Mouse (Mus musculus): Measurements from ENCODE around the gene Wdfy3. TPM values are rescaled to one million over a fixed set of nuclear protein-coding genes. Genes with fewer than 3 reads are reported as not detected.
"Not testable (repeated sequence)": the region's sequence is repeated elsewhere in the genome, so short reads cannot be mapped to it uniquely, and the experiment has no call there.

The Wdfy3 gene
- total RNA-seq, 4 experiments from 2014 or later = 111 to 138 (median 122) TPM

DNA sequence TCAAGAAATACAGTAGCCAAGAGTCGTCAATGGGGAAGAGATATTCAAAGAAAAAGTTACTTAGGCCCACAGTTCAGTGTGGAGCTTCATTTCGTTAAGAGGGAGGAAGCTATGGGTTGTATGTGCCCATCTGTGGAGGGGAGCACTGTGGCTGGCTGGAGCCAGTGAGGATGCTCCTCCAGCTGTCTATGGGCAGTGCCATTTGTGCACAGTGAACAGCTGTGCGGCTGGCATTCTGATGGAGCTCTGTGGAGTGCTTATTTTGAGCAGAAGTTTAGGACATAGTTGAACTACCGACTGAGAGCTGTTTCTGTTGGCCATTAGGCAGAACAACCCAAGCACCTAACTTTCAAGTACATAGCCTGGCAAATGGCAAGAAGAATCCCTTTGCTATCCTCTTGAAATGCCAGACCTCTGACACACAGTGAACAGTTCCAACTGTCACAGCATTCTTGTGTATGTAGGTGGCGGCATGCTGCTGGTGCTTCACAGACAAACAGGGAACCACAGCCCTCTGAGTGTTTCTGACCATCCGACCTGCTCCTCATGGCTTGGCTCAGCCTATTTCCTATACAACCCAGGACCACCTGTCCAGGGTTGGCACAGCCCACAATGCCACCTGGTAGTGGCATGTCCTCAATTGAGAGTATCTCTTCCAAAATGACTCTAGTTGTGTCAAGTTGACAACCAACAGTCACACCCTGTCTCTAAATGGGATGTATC lies 177.9 kb downstream of the Wdfy3 start:
- DNase-seq (ENCODE audit: low spot score in 2 of 2) = no peak

DNA sequence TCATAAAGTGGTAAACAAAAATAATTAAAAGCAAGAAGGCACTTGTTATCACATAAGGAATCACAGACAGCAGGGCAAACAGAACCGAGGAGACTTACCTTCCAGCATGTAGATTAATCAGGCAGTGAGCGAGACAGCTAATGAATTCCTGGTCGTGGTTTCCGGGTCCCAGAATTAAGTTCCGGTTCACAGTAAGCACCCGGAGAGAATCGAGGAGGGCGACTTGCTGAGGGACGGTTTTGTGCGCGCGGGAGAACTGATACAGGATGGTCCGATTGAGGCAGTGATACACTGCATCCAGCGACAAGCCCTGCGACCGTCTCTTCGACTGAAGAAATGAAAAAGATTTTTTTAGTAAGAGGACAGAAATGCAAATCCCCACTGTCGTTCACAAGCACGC lies 181.7 kb downstream of the Wdfy3 start:
- no peak for DNase-seq (ENCODE audit: low spot score in 2 of 2)

DNA sequence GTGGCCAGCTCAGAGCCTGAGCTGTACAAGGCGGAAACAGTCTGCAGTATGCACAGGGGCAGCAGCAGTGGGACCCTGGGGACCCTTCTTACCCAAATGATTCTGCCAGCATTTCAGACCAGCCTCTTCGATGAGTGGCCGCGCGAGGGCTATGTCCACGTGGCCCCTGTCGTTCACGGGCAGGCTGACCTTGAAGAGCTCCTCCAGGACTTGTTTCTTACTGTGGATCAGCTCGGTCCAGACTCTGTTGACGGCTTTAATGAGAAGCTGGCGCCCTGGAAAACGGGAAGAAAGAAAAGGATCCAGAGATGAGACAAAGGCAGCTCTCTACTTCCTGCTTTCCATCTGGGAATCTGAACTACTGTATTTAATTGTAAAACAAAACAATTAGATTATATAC lies 184.7 kb downstream of the Wdfy3 start:
- DNase-seq (ENCODE audit: low spot score in 2 of 2) = no peak

DNA sequence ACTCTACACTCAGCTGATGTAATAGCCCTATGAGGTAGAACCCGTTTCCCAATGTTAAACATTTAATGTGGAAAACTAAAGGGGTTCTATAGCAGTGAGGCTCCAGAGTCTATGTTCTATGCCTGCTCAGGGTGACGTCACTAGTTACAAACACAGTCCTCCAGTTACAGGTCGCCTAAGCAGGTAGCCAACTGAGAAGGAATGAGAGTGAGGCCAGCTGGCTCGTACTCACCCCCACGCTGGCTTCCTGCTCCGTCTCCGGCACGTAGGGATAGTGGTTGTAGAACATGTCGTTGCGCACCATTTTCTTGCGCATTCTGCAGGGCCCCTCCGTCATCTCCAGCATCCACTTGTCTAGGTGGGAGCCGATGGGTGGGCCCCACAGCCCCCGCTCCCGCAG lies 187.5 kb downstream of the Wdfy3 start:
- no peak for DNase-seq (ENCODE audit: low spot score in 2 of 2)

DNA sequence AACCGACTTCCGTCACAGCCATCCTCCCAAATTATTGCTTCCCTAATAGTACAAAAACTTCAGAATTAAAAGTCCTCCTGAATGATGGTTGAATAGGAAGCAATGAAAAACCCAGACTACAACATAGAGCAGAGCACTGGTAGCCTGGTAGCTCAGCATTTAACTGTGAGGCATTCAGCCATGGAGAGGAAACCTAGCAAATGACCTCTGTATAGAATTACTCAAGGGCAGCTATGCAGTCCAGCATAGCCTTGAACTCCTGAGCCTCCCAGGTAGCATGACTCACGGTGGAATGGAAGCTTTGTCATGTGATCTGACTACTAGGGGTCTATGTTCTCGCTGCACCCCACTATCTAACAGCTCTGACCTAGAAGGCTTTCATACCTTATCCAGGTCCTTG lies 189.8 kb downstream of the Wdfy3 start:
- no peak for DNase-seq (ENCODE audit: low spot score in 2 of 2)

DNA sequence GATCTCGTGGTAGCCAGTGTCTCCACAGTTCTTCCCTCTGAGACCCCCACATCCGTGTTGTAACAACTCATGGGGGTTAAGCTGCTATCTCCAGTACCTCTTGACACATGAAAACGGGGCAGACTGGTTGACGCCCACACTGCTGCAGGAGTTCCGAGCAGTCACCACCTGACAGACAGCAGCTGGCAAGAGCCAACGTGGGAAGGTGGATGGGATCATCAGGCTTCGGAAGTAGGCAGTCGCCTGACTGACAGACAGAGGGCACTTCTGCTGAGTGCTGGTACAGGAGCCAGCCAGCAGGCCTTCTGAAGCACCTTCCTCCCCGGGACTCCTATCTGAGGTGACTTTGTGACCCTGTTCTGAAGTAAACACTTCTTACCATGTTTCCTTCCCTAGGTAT lies 191.3 kb downstream of the Wdfy3 start:
- DNase-seq (ENCODE audit: low spot score in 2 of 2) = no peak

DNA sequence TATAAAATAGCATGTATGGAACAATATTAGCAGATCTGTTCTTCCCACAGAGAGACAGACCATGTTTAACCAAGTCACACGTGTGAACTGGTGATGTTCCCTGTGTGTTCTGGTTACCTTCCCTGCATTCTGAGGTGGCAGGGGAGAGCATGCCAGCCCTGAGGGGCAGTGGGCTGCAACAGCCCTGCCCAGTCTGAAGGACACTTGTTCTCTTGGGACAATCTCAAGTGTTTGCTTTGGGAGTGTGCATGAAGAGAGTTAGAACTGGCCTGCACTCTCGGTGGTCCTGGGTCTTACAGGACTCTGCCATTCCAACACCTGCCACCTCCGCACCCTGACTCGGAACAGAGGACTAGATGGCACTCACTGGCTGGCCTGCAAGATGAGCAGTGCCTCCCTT lies 193.5 kb downstream of the Wdfy3 start:
- DNase-seq (ENCODE audit: low spot score in 2 of 2) = no peak

DNA sequence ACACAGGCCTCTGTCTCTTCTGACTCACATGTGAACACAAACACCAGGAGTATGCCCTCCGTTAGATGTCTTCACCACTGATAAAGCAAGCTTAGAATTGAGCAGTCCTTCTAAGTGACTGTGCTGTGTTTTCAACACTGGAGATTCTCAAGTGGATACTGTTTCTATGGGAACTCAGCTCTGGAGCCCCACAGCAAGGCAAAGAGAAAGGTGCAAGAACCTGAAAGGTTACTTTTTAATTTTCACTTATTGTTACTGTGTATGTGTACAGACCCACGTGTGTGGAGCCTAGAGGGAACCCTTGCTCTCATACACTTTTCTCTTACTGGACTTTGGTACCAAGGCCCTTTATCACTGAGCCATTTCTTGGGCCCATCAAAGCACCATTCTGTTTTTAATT lies 203.0 kb downstream of the Wdfy3 start:
- DNase-seq (ENCODE audit: low spot score in 2 of 2) = no peak

DNA sequence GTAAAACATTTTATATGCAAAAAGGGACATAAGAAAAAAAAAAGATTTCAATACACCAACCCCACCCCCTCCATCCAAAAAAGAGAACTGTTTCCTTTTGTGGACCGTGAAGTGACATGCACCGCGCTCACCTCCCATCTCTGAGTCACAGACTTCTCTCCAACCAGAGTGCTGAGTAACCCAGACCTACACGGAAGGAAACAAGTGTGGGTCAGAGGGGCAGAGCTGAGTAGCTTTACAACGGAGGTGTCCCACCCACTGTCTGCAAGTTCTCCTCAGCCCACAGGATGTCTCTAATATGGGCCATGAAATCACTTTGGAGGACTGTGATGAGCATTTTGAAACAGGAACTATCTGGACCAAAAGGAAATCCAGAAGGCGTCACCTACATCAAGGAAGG lies 205.8 kb downstream of the Wdfy3 start:
- no peak for DNase-seq (ENCODE audit: low spot score in 2 of 2)

DNA sequence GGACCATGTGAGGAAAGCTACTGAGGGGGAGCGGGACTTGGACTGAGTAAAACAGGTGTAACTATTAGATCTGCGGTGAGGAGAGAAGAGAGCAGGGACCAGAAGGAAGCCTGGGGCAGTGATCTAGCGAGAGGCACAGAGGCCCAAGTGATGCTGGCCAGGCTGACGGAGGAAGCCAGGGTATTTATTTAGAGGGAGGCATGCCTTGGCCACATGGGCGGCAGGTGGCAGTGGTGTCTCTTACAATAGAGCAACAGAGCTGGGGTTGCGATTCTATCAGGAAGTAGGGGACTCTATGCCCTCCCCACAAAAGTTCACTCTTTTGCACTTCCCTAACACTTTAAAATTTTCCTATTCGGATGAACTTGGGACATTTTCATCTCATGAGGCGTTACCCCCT lies 207.1 kb downstream of the Wdfy3 start:
- no peak for DNase-seq (ENCODE audit: low spot score in 2 of 2)

DNA sequence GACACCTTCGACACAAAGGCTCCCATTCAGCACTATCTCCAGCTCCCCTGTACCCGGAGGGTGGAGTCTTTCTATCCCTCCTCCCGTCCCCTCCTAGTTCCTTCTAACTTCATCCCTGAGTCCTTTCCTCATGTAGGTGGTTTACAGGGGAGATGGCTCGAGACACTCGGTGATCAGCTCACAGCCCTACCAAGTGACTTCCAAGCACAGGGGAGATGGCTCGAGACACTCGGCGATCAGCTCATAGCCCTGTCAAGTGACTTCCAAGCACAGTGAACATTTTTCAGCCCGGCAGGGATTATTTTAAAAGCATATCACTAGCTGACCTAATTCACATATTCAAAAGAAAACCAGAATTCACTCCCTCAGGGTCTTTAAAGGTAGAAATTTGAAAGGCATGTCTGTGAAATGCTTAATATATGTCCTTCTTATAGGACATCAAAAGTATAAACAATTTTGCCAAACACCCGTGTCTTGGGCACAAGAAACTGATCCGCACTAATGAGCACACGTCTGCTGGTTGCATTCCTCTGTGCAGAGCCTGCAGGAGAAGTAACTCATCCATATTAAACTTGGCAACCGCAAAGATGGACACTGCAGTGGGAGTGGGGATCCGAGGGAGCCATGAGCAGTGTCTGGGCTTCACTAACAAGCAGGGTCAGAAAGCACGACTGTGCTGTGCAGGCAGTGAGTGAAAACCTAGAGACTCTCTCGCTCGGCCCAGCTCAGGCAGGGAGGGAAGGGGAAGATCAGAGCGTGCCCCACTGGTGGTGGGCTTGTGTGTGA lies 207.7 kb downstream of the Wdfy3 start:
- DNase-seq (ENCODE audit: low spot score in 2 of 2) = no peak

DNA sequence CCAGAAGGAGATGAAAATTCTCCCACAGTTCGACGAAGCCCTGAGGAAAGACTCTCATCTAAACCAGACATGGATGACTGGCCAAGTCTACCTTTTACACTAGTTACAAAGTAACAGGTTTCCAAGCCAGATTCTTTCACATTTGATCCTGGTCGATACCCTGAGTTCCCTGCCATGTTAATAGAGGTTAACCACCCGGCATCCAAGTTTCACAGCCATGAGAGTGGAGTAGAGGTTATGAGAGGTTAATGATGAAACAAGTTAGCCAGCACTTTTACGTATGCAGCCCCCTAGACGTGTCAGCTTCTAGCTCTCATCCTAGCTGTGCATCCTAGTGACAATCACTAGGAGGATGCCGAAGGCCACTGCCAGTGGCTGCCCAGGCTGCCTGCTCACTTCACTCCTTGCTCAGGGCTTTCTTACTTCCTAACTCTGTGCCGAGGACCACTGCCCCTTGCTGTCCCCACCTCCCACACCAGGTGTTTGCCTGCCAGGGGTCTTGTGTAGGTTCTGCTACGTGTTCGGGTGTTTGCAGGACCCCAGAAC lies 210.8 kb downstream of the Wdfy3 start:
- DNase-seq (ENCODE audit: low spot score in 2 of 2) = no peak

DNA sequence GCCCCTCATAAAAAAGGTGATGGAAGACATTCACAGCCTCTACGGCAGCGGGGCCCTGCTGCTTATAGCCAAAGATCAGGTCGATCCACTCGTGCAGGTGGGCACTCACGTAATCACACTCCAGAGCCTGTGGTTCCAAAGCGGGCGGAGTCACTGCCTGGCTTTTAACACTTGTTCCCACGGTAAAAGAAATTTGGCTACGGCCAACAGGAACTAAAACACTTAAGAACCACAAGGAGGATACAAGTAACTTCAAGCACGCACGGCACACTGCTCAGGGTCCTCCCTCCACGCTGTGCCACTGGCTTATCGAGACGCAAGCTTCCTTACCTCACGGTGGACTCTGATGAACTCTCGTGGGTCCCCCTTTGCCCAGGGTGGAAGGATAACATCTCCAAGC lies 214.2 kb downstream of the Wdfy3 start:
- no peak for DNase-seq (ENCODE audit: low spot score in 2 of 2)

DNA sequence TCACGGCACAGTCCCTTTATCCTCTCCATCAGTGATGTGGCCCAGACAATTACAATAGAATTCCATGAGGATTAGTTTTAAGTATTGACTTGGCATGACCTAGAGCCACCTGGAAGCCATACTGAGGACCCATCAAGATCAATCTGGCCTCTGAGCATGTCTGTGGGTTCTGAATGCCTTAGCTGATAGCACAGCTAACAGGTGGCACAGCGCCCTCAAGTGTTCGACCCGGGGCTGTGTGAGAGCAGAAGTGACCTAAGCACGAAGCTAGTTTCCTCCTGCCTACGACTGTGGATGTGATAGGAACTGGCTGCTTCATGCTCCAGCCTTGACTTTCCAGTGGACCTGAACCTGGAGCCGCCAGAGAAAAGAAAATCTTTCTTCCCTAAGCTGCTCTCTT lies 215.1 kb downstream of the Wdfy3 start:
- DNase-seq (ENCODE audit: low spot score in 2 of 2) = no peak

DNA sequence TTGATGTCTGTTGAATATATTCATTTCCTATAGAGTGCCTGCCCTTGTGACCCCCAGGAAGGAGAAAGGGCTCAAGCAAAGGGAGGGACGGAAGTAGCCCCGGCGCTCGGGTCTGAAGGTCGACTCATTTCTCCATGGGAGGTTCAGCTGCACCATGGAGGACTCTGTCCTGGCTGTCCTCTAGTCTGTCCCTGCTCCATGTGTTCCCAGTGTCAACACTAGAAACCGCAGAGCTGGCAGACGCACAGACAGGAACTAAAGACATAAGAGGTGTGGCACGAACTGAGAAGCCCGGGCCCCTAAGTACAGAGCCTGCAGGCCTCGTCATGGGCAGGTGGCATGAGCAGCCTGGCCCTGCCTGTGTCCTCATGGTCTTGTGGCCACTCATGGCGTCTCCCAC lies 215.6 kb downstream of the Wdfy3 start:
- DNase-seq (ENCODE audit: low spot score in 2 of 2) = no peak

DNA sequence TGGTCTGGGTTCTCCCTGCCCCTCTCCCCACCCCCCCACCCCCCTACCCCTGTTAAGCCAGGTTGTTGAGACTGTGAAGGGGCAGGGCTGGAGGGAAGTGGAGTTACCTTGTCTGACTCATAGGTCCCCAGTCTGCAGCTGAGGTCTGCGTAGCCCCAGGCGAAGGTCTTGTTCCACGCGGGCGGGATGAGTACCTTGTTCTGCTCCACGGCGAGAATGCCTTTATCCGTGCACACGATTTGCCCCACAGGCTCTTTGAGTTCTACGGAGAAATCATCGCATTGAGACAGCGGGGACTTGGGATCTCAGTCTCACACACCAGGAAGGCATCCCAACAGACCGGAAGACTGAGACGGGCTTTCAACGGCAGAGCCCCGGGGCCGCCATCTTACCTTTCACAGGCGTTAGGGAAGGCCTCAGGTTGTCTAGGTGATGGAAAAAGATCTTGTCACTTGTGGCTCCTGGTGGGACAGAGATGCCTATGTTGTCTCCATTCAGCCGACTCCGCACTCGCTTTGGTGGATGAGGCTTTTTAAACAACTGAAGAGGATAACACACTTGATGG lies 217.5 kb downstream of the Wdfy3 start:
- no peak for DNase-seq (ENCODE audit: low spot score in 2 of 2)

DNA sequence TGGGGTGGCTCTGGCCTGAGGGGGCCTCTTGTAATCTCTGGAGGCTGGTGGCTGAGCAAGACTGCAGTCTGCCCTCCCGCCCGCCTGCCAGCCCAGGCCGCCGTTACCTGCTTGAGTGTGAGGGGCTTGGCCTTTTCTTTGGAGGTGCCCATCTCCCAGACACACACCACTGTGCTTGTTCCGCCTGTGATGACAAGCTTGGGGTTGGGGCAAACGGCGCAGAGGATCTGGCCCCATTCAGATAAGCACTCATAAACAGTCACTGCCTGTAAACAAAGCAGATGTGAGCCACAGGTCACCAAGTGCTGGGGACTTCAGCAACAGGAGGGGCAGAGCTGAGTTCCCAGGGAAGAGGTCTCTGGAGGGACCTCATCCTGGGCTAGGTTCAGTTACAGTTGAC lies 218.6 kb downstream of the Wdfy3 start:
- DNase-seq (ENCODE audit: low spot score in 2 of 2) = no peak

DNA sequence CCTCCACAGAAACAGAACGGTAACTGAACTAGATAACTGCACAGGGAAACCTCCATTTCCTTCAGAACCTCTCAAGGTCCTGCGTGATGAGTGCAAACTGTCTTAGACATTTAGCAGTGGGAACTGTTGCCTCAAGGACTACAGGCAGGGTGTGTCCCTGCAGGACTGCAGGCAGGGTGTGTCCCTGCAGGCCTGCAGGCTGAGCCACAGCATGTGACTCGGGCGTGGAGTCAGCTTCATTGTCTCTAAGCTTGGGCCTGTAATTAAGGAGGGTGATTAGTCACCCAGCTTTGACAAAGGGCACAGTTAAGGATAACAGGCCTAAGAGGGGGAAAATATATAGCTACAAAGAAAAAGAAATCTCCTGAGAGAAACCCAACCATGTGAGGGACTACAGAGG lies 222.0 kb downstream of the Wdfy3 start:
- DNase-seq (ENCODE audit: low spot score in 2 of 2) = no peak

DNA sequence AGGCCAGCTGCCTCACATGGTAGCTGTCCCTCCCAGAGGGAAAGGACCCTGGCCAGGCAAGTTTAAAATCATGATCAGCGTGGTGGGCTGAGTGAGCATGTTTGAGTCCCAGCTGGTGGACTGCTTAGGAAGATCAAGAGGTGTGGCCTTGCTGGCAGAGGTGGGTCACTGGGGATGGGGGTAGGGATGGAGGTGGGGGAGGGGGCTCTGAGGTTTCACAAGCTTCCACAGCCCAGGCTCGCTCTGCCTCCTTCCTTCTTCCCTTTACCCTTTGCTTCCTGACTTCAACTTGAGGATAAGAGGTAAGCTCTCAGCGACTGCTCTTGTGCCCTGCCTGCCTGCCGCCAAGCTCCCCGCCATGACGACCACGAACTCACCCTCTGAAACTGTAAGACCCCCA lies 222.4 kb downstream of the Wdfy3 start:
- no peak for DNase-seq (ENCODE audit: low spot score in 2 of 2)

DNA sequence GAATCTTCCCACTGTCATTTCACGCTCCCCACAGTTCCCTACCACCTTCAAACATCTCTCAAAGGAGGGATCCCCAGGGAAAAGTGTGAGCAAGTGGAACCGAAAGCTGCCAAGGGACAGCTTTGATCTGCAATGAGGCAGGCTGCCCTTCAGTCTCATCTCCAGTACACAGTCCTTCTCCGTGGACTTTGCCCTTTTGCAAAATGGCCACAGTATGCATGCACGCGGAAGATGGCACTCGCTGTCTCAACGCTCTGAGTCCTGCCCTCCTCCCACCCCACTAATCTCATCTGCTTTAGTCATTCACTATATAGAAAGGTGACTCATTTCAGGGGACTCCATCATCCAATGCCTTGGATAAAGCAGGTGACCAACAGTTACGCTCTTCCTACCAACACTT lies 223.8 kb downstream of the Wdfy3 start:
- DNase-seq (ENCODE audit: low spot score in 2 of 2) = no peak

DNA sequence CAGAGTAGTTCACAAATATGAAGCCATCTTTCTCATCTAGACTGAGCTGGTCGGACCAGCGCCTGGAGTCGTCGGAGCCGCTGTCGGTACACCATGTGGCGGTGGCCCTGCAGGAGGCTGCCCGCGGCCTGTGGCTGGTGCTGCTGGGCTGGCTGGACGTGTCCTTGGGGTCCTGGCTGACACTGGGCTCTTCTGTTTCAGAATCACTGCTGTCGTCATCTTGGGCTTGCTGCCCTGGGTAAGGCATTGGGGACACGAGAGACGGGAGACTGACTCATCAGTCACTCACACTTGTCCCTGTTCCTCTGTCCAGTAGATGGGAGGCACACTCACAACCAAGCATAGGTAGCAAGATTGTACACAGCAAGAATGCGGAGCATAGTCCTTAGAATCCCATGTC lies 224.7 kb downstream of the Wdfy3 start:
- no peak for DNase-seq (ENCODE audit: low spot score in 2 of 2)

DNA sequence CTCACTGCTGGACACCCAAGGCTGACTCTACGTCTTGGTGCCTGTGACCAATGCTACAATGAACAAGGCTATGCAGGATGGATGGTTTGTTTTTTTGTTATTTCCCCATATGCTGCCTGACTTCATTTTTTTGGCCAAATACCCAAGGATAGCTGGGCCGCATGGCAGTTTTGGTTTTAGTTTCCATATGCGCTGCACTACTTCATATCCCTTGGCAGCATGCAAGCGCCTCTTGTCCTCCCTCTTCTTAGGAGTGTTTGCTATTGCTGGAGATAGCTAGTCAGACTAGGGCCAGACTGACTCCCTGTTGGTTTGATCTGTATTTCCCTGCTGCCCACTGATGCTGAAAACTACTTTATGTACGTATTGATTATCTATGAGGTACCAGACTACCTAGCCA lies 229.2 kb downstream of the Wdfy3 start:
- DNase-seq (ENCODE audit: low spot score in 2 of 2) = no peak

DNA sequence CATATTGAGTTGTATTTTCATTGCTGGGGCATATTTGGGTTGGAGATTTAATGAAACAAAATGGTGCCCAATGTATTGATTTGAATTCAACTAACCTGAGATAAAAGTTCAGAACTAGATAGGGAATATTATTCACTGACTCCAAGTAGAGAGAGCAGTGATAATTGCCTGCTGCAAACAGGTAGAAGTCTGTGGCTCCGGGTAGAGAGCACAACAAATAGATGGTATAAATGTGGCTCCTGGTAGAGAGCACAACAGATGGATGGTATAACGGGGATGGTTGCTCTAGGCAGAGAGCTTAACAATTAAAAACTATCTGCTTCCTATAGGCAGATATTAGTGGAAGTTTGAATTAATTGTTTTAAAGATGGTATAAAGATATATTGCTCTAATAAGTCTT lies 232.1 kb downstream of the Wdfy3 start:
- not testable (repeated sequence) for DNase-seq (ENCODE audit: low spot score in 2 of 2)
